Mouse (Mus musculus): Measurements from ENCODE around the gene Macrod2.

The Macrod2 gene

DNA sequence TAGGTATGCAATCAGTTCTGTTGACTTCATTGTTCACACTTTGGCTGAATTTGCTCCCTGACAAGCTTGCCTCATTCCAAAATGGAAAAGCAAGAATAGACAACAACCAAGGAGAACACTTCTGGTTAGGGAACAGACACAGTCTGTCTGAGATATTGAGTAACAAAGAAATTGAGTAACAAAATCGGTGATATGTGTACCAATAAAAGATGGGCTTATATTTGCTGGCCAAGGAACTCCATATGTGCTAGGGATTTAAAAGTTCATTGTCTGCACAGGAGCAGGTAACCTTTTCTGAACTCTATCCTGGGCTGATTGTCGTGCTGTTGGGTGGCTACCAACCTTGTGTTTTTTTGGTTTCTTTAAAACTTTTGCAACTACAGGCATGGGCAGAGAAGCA is 817.2 kb downstream of the Macrod2 start:
- DNase-seq (ENCODE audit: low spot score): no peak

GRCm38 (mm10) chr2:141217490-141217889 is 822.4 kb downstream of the Macrod2 start:
- no peak for DNase-seq (ENCODE audit: low spot score)

- DNase-seq (ENCODE audit: low spot score): no peak
These were observed 822.8 kb downstream of the Macrod2 start for GRCm38 (mm10) chr2:141217925-141218324.

DNA sequence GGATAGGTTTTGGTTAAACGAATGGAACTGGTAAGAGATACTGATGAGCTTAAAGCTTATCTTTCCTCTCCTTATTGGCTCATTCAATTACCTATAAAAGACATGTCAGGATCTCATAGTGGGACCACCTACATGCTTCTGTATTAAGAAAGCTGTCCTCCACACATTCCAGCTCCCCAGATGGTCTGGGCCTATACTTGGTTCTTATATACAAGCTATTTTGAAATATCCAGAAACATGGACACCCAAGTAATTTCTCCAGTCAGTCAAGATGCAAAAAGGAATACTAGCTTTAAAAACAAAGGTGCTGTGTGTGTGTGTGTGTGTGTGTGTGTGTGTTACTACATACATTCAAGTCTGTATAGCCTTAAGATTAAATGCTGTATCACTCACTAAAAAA is 833.7 kb downstream of the Macrod2 start:
- DNase-seq (ENCODE audit: low spot score): no peak

DNA sequence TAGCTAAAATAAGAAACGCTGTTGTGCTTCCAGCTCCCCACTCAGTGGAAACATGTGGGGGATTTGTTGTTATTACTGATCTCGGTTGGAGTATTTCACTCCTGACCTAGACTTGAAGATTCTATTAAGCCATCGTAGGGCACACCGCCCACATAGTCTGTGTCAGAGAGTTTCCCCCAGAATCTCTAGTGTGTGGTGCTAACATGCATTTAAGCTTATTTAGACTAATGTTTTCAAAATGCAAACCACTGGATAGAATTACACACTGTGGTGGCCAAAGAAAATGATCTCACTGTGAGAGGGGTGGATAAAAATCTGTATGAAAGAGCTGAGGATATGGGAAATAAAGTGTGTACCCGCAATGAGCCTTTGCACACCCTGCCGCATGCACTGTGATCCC is 834.7 kb downstream of the Macrod2 start:
- DNase-seq (ENCODE audit: low spot score): peak; percentile 14

GRCm38 (mm10) chr2:141231011-141231668 is 836.0 kb downstream of the Macrod2 start:
- DNase-seq (ENCODE audit: low spot score): peak; percentile 11

GRCm38 (mm10) chr2:141234306-141234705 is 839.2 kb downstream of the Macrod2 start:
- no peak for DNase-seq (ENCODE audit: low spot score)

DNA sequence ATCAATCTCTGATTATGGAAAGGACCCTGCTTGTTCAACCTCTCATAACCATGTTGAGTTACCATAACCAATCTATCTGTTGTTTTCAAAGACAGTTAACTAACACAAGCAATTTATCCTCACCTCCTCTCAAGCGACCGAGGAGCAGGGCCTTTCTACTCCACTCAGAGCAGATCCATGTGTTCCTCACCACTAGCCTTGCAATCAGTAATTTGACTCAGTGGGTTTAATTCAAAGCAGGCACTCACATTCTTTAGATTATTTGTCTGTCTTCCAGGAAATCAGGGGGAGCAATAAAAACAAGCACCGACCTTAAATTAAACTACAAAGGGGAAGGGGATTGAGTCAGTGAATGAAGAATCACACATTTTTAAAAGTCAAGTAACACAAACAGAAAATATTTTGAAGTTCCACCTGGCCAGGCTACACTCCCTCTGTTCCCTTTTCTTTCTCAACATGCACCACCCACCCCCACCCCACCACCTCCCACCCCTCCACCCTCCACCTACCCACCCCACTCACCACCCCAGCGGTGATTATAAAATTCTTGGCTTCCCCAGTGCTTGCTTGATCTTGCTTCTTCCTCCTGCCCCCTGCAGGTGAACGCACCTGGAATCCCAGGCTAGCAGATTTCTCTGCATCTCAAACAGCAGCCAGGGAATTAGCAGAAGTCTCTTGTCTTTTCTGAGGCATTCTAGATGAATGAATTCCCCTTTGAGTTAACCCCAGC is 839.8 kb downstream of the Macrod2 start:
- DNase-seq (ENCODE audit: low spot score): peak; percentile 3

DNA sequence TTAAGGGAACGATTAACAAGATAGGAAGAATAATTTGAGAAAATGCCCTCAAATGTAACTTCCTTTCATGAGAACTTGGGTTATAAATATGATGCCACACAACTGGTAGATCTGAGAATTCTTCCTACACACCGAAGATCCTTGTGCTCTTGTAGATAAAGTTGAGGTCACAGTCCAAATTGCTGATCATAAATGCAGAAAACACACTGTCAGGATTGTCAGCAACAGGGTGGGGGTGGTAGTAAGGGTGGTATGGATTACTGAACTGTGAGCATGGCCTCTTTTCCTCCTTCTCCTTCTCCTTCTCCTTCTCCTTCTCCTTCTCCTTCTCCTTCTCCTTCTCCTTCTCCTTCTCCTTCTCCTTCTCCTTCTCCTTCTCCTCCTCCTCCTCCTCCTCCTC is 852.6 kb downstream of the Macrod2 start:
- DNase-seq (ENCODE audit: low spot score): no peak

- DNase-seq (ENCODE audit: low spot score): no peak
These were observed 869.5 kb downstream of the Macrod2 start for GRCm38 (mm10) chr2:141264582-141264981.

DNA sequence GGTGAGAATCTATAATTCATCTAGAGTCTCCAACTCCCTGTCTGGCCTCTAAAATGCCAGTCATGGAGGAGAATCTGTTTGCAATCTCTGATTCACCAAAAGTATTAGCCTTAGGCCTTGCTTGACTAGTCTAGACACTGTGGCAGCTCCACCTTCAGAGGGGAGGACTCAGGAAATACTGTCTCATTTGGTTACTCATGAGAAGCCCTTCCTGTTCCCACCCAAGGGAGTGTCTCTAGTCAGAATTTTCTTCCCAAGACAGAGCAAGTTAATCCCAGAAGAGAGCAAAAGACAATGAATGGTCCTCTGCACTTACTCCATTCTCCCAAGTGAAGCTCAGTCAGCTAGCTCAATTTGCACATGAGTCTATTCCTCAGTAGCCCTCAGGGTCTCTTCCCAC is 871.5 kb downstream of the Macrod2 start:
- no peak for DNase-seq (ENCODE audit: low spot score)

DNA sequence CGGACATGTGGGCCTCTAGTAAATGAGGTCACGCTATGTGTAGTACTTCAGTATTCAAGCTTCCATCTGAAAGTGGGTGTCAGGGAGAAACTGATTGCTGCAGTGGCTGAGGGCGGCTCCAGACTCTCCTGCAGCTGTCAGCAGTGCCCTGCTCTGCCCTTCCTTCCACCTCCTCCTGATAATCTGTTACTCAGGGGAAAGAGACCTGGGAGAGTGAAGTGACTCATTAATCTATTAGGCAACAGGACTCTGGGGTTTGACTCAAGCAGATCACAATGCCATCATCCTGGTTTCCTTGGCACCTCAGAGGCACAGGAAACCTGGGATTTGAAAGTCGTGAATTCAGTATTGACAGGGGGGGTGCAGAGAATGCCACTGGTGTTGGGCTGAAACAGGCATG is 876.4 kb downstream of the Macrod2 start:
- no peak for DNase-seq (ENCODE audit: low spot score)

DNA sequence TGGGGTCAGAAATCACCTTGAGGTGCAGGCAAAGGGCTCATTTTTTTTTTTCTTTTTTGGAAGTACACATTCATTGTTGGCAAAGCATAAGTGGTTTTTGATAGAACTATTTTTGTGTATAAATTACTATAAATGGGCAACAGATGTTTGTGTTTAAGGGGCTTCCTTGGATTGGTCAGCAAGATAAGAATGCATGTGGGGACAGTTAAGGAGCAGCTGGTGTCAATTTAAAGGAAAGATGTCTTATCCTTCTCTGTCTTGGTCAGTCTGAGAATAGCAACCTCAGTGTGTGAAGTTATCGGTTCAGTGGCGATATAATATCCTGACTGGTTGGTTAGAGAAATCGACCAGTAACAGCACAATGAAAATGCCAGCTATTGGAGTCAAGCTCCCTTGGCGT is 877.9 kb downstream of the Macrod2 start:
- DNase-seq (ENCODE audit: low spot score): no peak

- no peak for DNase-seq (ENCODE audit: low spot score)
These were observed 879.2 kb downstream of the Macrod2 start for GRCm38 (mm10) chr2:141274262-141274661.

- DNase-seq (ENCODE audit: low spot score): no peak
These were observed 884.1 kb downstream of the Macrod2 start for GRCm38 (mm10) chr2:141279130-141279698.

GRCm38 (mm10) chr2:141280817-141281216 is 885.7 kb downstream of the Macrod2 start:
- no peak for DNase-seq (ENCODE audit: low spot score)

GRCm38 (mm10) chr2:141286110-141286747 is 891.1 kb downstream of the Macrod2 start:
- DNase-seq (ENCODE audit: low spot score): no peak

DNA sequence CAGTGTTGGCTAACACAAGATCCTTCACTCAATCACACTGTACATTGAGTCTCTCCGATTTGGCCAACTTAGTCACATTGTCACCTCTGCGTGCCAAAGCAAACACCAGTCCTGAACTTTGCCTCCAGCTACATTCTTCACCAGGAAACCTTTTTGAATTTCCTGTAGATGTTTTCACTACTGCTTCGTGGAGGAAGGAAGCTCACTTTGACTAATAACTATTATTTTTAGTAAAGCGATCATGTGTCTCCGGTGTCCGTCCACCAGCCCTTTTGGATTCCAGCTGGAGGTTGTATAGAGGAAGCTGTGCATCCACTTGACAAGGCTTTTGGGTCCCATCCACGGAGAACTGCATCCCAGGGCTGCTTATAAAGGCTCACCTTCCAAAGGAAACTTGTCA is 893.4 kb downstream of the Macrod2 start:
- DNase-seq (ENCODE audit: low spot score): no peak

DNA sequence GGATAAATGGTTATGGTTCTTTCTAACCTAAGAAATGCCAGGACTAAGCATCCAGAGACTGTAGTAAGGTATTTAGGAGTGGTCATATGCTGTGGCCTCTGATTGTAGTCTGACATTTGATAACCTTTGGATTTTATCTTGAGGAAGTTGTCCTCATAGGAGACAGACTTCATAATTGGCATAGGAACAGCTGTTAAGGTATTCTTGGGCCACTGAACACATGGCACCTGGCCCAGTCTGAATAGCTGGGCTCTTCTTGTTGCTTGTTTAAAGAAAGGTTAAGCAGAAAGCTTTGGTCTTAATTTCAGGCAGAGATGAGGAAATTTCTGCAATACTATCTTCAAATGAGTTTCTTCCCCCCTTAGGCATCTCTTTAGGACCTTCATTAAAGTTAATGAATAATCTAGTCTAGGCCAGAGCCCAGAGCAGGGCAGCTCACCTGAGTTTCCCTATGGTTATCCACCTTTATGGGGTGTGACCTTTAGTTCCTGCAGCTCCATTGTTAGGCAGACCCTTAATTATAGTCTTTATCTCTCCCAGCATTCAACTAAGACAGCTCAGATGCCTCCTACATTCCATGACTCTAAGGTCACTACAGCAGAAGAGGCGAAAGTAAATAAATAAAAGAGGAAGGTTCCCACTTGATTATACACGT is 894.1 kb downstream of the Macrod2 start:
- DNase-seq (ENCODE audit: low spot score): no peak

DNA sequence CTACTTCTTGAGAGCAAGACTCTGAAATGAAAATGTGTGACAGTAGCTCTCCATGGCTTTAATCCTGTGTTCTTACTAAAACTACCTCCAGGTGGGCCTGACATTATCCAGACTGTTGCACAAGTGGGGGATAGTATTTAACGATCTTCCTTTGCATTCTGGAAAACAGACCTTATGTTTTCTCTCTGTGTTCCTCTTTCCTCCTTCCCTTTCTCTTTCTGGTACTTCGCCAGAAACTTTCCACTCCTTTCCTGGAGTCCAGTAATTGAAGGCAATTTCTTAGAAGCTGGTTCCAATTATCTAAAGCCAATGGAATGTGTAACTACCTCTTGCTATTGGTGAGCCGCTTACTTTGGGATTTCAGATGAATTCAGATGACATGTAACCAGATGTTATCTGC is 897.7 kb downstream of the Macrod2 start:
- DNase-seq (ENCODE audit: low spot score): no peak

DNA sequence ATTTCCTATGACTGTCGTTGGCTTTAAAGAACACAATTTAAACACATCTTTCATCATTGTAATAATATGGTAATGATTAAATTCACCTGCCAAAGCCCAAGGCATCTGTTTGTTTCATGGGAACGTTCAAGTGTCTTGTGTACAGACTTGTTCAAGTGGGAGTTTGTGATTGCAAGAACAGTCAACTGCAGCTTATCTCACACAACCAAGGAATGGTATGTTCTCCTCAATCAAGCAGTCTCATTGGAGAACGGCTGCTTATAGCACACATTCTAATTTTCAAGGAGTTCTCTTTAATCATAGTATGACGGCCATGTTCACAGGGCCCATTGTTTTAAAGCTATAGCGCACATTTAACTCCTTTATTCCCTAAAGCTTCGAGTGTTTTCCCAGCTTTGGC is 904.1 kb downstream of the Macrod2 start:
- no peak for DNase-seq (ENCODE audit: low spot score)

DNA sequence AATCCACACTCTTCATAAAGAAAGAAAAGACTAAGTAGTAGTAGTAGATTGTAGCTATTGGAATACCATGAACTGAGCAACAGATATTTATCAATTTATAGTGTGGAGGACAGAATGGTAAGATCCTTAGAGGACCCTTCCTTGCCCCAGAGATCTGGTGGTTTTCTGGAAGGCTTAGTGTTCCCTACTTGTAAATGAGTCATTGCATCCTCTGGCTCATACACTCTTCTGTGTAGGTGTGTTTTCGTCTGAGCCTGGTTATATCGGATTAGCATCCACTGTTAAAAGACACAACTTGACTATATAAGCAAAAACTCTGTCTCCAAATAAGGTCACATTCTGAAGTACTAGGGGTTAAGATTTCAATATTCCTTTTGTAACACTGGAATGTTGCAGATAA is 905.9 kb downstream of the Macrod2 start:
- DNase-seq (ENCODE audit: low spot score): no peak
